Mouse (Mus musculus): ENCODE results near the gene Nap1l1. TPM values are rescaled to one million over a fixed set of nuclear protein-coding genes. Genes with fewer than 3 reads are reported as not detected.

Nap1l1 gene
- polyA plus RNA-seq, 1 experiment: 309 TPM

- WGBS: 65% methylated on average over 2 of the region's 2 CpGs
- Histone ChIP-seq H3K4me1 (ENCODE audit: control insufficient read depth, insufficient read depth, low read length) (no peaks in the 10 kb centered on the region; the same call in none of the 2 replicates), H3K4me3 (replicated peaks; ENCODE audit: control insufficient read depth, low read depth, low read length) (no peak overlapping the region), H3K27ac (ENCODE audit: control insufficient read depth, insufficient read depth, low read depth, low read length, poor library complexity) (no peak overlapping the region)
- TF ChIP-seq POLR2A (IDR thresholded peaks at IDR 0.05; ENCODE audit: borderline replicate concordance, control insufficient read depth, low read depth, low read length): no peak
- TF ChIP-seq CTCF (IDR thresholded peaks at IDR 0.05; ENCODE audit: control insufficient read depth, insufficient read depth, low read length): no peak
Measured at GRCm38 (mm10) chr10:111465409-111465808, 7.6 kb upstream of the Nap1l1 start.

- Histone ChIP-seq H3K4me3 (replicated peaks; ENCODE audit: control insufficient read depth, low read depth, low read length) (no peak overlapping the region), H3K27ac (ENCODE audit: control insufficient read depth, insufficient read depth, low read depth, low read length, poor library complexity) (peak overlapping the region; percentile 66; the same call in 1 of the 2 replicates), H3K4me1 (ENCODE audit: control insufficient read depth, insufficient read depth, low read length) (peaks cover 2% of the 10 kb centered on the region)
- WGBS: 31% methylated on average over 9 of the region's 9 CpGs
- TF ChIP-seq POLR2A (IDR thresholded peaks at IDR 0.05; ENCODE audit: borderline replicate concordance, control insufficient read depth, low read depth, low read length): no peak
- no peak for TF ChIP-seq CTCF (IDR thresholded peaks at IDR 0.05; ENCODE audit: control insufficient read depth, insufficient read depth, low read length)
Measured at GRCm38 (mm10) chr10:111471166-111471565, 1.9 kb upstream of the Nap1l1 start.

DNA sequence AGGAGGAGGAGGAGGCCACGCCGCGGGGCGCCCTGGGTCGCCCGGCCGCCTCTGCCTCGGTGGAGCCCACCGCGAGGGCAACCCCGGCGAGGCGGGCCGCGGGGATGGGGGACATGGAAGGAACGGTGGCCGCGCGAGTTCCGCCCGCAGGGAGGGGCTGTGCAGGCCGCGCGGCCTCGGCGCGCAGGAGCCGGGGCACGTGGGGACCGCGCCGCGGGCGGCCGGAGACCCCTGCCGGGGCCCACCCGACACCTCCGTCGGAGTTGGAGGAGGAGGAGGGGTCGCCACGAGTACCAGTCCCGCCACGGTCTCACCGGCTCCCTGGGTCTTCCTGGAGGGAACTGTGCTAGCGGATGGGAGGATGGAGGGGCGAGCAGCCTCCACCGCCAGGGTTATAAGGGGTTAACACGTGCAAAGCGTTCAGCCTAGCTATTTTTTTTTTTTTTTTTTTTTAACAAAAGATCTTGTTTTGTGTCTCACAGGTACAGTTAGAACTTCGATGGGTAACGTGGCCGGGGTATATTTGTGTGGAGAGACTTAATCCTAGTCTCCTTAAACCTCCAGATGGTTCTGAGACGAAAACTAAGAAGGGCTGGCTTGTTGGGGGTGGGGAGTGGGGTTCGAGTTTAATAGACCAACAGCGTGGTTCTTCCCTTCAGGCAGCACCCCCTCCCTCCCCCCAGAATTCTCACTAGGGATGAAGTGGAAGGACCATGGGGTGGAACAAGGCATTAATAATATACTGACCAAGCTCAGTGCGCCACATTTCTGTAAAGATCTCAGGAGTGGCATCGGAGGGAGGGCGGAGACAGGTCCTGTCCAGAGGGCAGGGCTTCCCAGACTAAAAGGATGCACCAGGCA is 718 bp downstream of the Nap1l1 start:
- peak overlapping the region; percentile 88 for H3K4me3 ChIP-seq (replicated peaks; ENCODE audit: control insufficient read depth, low read depth, low read length)
- WGBS: 1% methylated on average over 57 of the region's 58 CpGs
- H3K4me1 ChIP-seq (ENCODE audit: control insufficient read depth, insufficient read depth, low read length): peaks cover 2% of the 10 kb centered on the region; the same call in 1 of the 2 replicates
- TF ChIP-seq POLR2A (IDR thresholded peaks at IDR 0.05; ENCODE audit: borderline replicate concordance, control insufficient read depth, low read depth, low read length) (peak; percentile 28; the same call in 1 of the 2 replicates), CTCF (IDR thresholded peaks at IDR 0.05; ENCODE audit: control insufficient read depth, insufficient read depth, low read length) (no peak)
- peak overlapping the region; percentile 87 for H3K27ac ChIP-seq (ENCODE audit: control insufficient read depth, insufficient read depth, low read depth, low read length, poor library complexity)

DNA sequence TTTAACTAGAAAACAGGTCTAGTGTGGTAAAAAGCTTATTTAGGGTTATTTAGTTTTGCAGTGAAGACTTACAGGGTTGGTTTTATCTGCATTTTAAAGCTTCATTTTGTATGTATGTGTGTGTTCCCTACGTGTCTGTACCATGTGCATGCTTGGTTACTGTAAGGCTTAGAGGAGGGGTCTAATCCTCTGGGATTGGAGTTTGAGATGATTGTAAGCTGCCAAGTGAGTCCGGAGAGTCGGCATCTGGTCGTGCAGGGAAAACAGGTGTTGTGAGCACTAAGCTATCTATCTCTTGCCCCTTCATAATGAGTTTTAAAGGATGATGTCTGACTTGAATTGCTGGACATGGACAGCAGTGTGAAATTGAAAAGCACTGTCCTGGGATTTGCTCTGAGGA is 3.3 kb downstream of the Nap1l1 start:
- 86% methylated on average over 4 of the region's 4 CpGs for WGBS
- Histone ChIP-seq H3K4me3 (replicated peaks; ENCODE audit: control insufficient read depth, low read depth, low read length) (no peak overlapping the region), H3K27ac (ENCODE audit: control insufficient read depth, insufficient read depth, low read depth, low read length, poor library complexity) (no peak overlapping the region), H3K4me1 (ENCODE audit: control insufficient read depth, insufficient read depth, low read length) (peaks cover 2% of the 10 kb centered on the region; the same call in 1 of the 2 replicates)
- no peak for TF ChIP-seq POLR2A (IDR thresholded peaks at IDR 0.05; ENCODE audit: borderline replicate concordance, control insufficient read depth, low read depth, low read length)
- no peak for TF ChIP-seq CTCF (IDR thresholded peaks at IDR 0.05; ENCODE audit: control insufficient read depth, insufficient read depth, low read length)

DNA sequence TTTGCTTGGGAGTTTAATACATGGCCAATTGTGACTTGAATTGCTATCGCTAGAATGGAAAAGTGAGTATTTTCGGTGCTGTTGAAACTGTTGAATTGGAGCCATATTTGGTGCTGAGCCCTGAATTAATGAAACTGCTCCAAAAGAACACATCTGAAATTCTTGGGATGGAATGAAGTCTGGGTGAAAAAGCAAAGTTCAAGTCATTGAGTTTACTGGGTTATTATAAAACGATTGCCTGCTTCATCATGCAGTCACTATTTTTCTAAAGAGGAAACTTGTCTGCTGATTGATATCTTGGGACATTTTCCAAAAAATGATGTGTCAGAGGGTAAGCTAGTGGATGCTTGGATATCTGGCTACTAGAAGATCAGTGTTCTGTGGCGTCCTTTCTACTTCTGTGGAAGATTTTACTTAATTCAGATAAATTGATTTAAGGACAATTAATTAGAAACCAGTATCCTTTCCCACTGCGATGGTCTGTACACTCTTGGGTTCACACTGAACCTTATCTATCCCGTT is 4.0 kb downstream of the Nap1l1 start:
- H3K4me3 ChIP-seq (replicated peaks; ENCODE audit: control insufficient read depth, low read depth, low read length): no peak overlapping the region
- WGBS: 60% methylated on average over 6 of the region's 6 CpGs
- TF ChIP-seq POLR2A (IDR thresholded peaks at IDR 0.05; ENCODE audit: borderline replicate concordance, control insufficient read depth, low read depth, low read length) (no peak), CTCF (IDR thresholded peaks at IDR 0.05; ENCODE audit: control insufficient read depth, insufficient read depth, low read length) (no peak)
- H3K4me1 ChIP-seq (ENCODE audit: control insufficient read depth, insufficient read depth, low read length): peaks cover 2% of the 10 kb centered on the region; the same call in 1 of the 2 replicates
- H3K27ac ChIP-seq (ENCODE audit: control insufficient read depth, insufficient read depth, low read depth, low read length, poor library complexity): no peak overlapping the region

GRCm38 (mm10) chr10:111479599-111479998 is 6.6 kb downstream of the Nap1l1 start:
- no peak for TF ChIP-seq CTCF (IDR thresholded peaks at IDR 0.05; ENCODE audit: control insufficient read depth, insufficient read depth, low read length)
- TF ChIP-seq POLR2A (IDR thresholded peaks at IDR 0.05; ENCODE audit: borderline replicate concordance, control insufficient read depth, low read depth, low read length): no peak
- H3K4me1 ChIP-seq (ENCODE audit: control insufficient read depth, insufficient read depth, low read length): no peaks in the 10 kb centered on the region; the same call in 1 of the 2 replicates
- no peak overlapping the region for H3K27ac ChIP-seq (ENCODE audit: control insufficient read depth, insufficient read depth, low read depth, low read length, poor library complexity)
- no peak overlapping the region for H3K4me3 ChIP-seq (replicated peaks; ENCODE audit: control insufficient read depth, low read depth, low read length)
- 88% methylated on average over 5 of the region's 5 CpGs for WGBS

- Histone ChIP-seq H3K4me1 (ENCODE audit: control insufficient read depth, insufficient read depth, low read length) (no peaks in the 10 kb centered on the region; the same call in 1 of the 2 replicates), H3K4me3 (replicated peaks; ENCODE audit: control insufficient read depth, low read depth, low read length) (no peak overlapping the region), H3K27ac (ENCODE audit: control insufficient read depth, insufficient read depth, low read depth, low read length, poor library complexity) (no peak overlapping the region)
- TF ChIP-seq CTCF (IDR thresholded peaks at IDR 0.05; ENCODE audit: control insufficient read depth, insufficient read depth, low read length) (no peak), POLR2A (IDR thresholded peaks at IDR 0.05; ENCODE audit: borderline replicate concordance, control insufficient read depth, low read depth, low read length) (no peak)
- WGBS: 88% methylated on average over 2 of the region's 2 CpGs
Measured at GRCm38 (mm10) chr10:111482654-111483053, 9.6 kb downstream of the Nap1l1 start.

DNA sequence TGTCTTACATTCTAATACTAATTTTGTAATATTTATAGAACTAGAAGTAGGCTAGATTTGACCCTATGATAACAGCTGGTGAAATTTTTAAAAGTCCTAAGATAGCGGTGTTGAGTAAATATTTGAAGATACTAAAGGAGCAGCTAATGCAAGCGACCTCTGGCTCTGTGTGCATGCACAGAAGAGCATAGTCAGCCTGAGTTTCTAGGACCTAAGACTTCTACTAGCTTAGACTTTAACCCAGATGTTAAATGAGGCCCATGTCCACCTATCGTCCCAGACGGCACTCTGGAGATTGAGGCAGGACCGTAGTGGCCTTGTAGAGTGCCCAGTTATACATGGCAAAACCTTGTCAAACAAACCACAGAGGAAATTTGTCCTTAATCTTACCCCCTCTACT is 11.1 kb downstream of the Nap1l1 start:
- Histone ChIP-seq H3K4me1 (ENCODE audit: control insufficient read depth, insufficient read depth, low read length) (no peaks in the 10 kb centered on the region), H3K27ac (ENCODE audit: control insufficient read depth, insufficient read depth, low read depth, low read length, poor library complexity) (no peak overlapping the region), H3K4me3 (replicated peaks; ENCODE audit: control insufficient read depth, low read depth, low read length) (no peak overlapping the region)
- TF ChIP-seq CTCF (IDR thresholded peaks at IDR 0.05; ENCODE audit: control insufficient read depth, insufficient read depth, low read length) (no peak), POLR2A (IDR thresholded peaks at IDR 0.05; ENCODE audit: borderline replicate concordance, control insufficient read depth, low read depth, low read length) (no peak)
- WGBS: 90% methylated on average over 5 of the region's 5 CpGs

Data from bone marrow, adult 2 months (tissue).